Mouse (Mus musculus) kidney, postnatal 25 days (tissue): ENCODE measurements around the gene Ppp1r9a.
A peak's percentile ranks its signal among the peaks of the same experiment; 100 is the strongest.

Experiments used
- DNase-seq, 2 experiments: peaks; one replicate each; pipeline ENCODE4 v3.0.0; 2021; ENCODE audit warnings: mixed read lengths in 2 of 2

The Ppp1r9a gene

DNA sequence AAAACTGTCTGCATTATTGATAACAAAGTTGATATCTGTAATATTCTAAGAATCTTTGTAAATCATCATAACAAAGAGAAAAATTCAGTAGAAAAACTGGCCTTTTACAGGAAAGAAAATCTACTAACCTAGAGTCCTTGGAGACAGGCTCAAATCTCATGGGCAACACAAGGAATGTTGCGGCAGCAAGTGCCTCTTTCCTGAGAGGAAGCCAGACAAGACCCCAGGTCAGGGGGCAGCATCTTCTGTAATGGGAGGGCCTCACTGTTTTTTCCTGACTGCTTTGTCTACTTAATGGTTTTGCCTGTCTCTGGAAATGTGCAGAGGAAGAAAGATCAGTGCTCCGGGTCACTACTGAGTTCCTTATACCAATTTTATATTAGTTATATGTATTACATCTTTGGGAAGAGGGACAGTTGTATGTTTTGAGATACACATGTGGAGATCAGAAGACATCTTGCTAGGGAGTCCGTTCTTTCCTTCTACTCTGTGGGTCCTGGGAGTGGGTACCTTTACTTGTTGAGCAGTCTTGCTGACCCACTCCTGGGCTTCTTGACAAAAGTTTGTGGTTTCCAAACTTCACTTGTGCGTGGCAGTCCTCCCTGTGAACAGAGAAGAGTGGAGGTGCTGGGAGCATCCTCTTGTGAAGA lies 151.9 kb downstream of the Ppp1r9a start:
- DNase-seq = no peak

DNA sequence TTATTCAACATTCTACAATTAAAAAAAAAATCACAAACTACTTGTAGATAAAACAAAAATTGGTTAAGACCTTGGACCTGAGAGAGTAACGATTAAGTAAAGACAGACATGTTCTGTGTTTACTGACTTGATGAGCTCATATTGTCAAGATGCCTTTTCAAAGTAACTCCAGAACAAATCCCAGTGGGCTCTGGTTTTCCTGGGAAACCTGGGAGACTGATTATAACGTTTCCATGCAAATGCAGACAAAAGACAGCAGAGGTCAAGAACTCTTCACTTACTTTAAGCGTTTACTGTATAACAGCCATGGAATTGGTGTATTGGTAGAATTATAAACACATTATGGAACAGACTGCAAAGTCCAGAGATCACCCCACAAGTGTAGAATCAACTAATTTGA lies 172.0 kb downstream of the Ppp1r9a start:
- no peak for DNase-seq

DNA sequence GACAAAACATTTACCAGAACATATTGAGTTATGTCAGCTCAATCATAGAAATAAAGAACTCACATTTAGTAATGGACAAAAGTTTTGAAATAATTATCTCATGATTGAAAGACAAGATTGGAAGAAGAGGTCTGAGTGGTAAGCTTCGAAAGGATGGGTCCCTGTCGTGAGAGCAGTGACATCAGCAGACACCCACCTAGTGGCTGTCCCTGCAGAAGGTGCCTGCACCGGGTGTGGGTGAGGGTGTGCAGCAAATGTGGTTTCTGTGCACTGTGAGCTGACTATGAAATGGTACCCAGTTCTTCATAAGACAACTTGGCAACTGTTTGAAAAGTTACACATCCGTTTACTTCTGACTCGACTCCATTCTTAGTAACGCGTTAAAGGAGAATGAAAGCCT lies 173.0 kb downstream of the Ppp1r9a start:
- DNase-seq = no peak

DNA sequence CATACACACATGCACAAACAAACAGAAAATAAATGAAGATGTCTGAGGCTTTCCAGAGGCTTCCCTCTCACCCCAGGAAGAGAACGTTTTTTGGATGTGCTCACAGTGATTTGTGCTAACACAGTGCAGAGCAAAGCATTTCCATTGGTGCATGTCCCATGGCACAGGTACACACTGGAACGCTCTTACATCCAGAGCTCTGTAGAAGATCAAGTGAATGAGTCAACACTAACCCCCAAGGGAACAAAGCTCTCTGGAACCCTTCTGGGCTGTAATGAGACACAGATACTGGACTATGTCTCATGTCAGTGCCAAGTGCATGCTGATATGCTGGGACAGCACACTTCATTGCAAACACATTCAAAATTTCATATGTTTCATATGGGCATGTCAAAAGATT lies 175.3 kb downstream of the Ppp1r9a start:
- DNase-seq = no peak

DNA sequence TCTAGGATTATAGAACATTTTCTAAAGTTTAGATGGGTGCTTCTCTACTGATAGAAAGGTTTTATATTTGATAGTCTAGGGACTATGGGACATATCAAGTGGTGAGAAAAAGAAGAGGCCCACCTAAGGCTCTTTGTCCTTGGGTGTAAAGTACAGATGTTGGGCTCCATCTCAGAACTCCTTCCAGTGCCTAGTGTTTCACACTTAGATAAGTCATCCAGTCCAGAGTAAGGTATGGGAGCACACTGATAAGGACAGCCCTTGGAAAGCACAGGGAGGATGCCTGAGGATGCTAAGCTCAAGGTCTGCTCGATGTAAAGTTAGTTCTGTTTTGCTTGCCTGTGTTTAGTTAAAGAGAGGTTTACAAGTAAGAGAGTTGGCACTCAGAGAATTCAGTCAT lies 176.4 kb downstream of the Ppp1r9a start:
- no peak for DNase-seq

DNA sequence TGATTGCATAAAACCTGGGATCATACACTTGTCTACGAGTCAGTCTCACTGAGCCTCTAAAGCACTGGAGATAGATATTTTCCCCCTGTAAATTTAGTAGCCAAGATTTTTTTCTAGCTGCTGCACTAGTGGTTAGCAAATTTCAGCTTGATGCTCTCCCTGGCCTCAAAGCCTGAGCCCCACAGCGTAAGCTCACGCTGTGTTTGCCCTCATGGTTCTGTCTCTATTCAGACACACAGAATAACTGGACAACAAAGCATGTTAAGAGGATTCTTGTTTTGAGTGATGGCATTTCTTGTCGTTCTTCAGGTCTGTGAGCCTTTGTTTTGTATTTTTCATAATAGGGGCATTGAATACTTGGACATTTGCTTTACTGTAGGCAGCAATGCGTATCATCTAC lies 177.4 kb downstream of the Ppp1r9a start:
- DNase-seq = no peak

DNA sequence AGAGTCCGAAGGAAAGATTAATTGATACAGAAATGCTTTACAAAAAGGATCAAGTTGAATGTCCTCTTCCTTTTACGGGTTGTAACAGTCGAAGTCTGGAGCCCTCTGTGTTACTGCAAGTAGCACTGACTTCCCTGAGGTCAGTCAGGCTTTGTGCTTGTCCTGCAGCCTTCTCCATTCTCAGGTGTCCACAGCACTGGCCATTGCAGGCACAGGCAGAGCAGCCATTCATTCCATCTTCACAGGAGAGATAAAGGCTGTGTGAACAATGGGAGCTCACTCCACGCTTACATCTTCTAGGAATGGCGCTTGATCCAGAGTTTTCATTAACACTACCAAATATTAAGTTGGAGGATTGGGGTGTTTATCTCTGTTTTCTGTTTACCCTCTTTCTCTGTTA lies 177.8 kb downstream of the Ppp1r9a start:
- no peak for DNase-seq

DNA sequence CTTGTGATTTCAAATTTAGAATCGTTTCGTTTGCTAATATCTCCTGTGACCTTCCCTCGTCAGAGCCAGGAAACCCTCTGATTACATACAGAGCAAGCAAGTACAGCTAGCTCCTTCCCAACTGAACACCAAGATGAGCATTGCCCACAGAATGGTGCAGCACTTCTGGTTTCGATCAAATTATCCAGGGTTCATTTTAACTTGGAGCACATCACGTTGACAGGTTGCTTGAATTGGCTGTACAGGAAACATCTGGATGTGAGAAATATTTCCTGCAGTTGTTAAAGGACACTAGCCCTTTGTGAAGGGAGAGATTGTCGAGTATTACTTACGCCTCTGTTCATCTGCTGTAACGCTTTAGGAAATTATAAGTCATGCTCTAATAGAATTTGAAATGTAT lies 178.4 kb downstream of the Ppp1r9a start:
- no peak for DNase-seq

DNA sequence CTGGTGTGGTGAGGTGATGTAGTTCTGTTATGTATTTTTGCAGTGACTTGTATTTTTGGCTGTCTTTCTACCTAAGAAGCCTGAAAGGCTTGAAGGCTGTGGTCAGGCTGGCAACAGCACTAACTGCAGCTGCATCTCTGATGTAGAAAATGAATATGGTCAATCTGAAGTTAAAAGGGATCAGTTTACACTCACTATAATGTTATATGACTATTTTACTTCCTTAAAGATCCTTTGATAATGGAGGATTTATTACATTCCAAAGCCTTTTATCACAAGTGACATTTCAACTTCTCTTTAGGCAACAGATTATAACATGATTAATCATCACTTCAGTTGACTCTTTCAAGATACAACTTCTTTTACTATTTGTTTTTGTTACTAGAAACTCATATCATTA lies 179.4 kb downstream of the Ppp1r9a start:
- DNase-seq = no peak

DNA sequence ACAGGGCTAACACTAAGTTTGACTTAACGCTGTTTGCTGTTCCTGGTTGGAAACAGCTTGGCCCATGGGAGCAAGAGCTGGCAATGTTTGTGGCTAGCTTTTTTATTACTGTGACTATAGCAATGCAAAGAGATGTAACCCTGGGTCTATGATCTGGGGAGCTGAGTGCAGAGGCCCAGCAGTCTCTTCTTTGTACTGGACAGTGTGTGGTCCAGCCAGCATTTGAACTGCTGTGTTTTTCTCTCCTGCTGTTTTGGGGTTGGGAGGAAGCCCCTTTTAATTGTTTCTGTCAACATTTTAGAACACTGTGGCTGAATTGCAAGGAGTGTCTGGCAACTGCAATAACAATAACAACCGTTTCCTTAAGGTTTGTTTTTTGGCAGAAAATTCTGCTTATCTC lies 180.0 kb downstream of the Ppp1r9a start:
- no peak for DNase-seq

DNA sequence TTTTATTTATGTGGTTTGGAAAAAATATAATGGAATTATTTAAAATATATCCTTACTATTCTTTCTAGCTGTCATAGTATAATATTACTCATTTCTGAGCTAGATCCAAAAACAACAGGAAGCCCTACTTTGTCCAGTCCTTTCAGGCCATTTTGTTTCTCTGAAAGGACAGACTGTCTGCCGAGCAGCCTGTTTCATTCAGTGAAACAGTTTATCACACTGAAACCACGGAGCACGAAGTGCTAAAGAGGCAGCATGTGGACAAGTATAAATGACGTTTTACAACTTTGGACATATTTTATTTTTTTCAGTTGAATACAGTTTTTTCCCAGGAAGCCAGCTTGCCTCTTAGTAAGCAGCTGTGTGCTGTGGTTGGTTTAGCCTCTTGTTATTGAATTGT lies 181.2 kb downstream of the Ppp1r9a start:
- DNase-seq = no peak

DNA sequence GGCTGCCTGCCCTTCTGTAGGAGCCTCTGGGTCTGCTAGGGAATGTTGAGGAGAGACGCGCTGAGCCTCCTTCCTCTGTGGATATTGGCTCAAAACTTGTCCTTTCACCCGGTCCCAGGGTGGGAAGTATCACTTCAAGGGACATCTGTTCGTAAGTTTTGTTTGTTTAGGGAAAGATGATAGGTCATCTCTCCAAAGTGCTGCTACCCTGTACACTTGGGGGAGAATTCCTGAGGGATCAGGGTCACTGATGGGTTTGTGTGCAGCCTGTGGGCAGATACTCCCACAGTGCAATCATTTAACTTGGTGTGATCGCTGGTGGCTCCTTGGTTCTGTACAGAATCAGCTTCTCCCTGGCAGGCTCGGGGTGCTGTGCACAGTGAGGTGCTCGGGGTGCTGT lies 189.2 kb downstream of the Ppp1r9a start:
- DNase-seq = no peak

DNA sequence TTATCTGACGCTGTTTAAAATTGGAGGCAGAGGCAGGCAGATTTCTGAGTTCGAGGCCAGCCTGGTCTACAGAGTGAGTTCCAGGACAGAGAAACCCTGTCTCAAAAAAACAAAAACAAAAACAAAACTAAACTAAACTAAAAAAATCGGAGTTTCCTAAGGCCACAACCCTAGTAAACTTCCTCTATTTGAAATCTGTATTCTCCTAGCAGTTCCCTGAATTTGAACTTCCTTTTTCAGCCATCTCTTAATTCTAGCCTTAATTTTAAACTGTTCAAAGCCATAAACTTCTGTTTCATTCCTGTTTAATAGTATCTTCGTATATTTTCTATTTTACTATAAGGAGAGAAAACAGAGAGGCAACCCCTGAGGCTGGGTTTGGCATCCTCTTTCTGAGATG lies 190.1 kb downstream of the Ppp1r9a start:
- DNase-seq = no peak

DNA sequence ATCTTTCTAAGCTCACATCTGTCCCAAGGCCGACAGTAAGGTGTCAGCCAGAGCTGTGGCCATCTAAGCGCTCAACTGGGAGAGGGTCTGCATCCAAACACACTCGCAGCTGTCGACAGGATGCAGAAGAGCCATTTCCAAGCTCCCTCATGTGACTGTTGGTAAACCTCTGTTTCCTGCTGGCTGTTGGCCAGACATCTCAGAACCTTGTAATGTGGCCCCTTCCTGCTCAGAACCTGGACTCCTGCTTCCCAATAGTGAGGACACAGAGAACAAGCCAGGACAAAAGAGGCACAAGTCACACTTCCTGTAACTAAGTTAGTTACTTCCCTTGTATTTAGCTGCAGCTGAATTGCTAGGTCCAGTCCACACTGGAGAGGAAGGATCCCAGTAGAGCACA lies 190.8 kb downstream of the Ppp1r9a start:
- DNase-seq = peak; percentile 78 to 80

DNA sequence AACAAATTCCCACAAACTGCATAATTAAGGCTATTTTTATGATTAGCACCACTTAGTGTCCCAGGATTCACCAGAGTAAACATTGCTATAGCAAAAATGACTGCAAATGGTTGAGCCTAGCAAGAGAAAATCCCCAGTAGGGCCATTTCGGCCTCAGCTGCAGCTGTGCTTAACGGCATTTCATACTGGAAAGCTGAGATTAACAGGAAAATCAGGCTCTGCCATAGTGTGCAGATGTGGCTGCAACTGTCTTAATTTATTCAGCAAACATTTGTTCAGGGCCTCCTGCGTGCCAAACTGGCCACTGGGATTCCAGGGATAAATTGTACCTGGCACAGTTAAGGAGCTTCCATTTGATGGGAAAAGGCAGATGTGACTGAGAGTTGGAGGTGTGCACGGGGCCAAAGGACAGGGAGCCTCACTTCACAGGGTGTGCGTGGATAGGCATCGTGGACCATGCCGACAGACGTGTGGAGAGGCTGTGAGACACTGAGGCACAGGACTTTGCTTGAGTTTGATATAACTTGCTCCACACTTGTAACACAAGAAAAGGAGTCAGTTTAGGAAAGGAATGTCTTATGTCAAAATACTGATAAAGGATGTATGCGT lies 192.8 kb downstream of the Ppp1r9a start:
- DNase-seq = no peak

DNA sequence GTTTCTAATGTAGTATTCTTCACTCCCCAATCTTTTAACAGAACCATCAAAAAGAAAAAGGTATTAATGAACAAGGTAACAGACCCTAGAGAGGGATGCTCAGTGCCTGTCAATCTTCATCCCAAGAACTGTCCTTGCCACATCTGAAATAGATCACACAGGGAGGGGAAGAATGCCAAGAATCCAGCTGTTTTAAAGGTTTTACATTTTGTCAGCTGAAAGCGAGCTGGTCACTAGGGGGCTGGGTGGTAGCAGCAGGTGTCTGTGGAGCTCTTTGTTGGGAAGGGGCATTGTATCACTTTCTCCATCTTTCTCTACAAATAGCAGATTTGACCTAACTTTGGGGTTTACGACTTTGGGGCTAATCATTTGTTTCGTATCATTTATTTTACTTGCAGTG lies 194.6 kb downstream of the Ppp1r9a start:
- DNase-seq = no peak

DNA sequence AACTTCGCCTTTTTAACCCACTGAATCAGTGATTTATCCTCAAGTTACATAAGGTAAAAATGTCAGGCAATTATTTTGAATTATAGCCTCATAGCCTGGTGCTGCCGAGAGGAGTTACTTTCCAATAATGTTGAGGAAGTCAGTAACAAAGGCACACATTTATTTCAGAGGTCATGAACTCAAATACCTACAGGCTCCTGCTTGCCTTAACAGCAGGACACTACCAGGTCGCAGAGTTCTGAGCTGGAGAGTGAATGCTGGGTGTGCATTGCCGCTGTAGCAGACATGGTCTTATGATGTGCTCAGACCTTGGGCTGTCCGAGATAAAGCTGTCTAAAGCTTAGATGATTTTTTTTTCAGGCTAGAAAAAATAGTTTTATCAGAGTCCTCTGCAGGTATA lies 196.6 kb downstream of the Ppp1r9a start:
- DNase-seq = no peak

DNA sequence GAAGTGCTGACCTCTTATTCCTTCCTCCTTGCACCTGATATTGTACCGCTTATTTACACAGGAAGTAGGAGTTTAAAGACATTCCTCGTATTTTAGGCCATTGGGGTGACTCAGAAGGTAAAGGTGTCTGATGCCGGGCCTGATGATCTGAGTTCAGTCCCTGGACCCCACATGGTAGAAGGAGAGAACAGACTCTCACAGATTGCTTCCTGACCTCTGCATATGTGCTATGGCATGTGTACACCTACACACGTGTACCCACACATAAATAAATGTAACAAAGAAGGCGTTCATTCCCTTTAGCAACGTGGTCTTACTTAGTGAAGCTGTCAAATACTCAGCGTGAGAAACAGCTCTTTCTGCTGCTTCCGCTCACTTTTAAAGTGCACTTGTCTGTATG lies 197.1 kb downstream of the Ppp1r9a start:
- DNase-seq = no peak

DNA sequence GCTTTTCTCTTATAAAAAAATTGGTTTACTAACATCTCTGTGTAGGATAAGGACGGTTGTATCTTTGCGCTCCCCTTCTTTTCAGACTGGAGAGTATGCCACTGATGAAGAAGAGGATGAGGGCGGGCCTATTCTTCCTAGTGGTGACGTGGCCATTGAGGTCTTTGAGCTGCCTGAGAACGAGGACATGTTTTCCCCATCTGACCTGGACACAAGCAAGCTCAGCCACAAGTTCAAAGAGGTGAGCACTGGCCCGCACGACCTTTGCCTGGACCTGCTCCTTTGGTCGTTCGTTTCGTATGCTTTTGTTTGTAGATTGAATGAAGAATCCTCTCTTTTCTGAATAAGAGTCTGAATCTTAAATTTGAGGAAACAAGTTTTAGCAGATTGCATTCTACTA lies 197.6 kb downstream of the Ppp1r9a start:
- DNase-seq = no peak

DNA sequence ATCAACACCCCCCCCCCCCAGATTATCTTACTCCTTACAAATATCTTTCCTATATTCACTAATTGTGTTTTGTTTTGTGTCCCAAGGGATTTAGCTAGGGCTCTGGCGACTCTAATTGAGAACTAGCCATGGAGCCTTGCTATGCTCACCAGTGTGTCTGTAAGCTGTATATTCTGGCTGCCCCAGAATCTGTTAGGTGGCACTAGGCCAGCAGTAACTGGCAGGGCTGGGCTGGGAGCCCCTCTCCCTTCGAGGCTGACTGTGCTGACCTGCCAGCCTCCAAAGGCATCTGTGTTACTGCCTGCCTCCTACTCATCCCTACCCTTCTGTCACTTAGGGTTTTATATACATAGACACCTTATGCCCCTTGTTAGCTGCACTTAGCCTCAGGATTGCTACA lies 200.0 kb downstream of the Ppp1r9a start:
- DNase-seq = no peak

DNA sequence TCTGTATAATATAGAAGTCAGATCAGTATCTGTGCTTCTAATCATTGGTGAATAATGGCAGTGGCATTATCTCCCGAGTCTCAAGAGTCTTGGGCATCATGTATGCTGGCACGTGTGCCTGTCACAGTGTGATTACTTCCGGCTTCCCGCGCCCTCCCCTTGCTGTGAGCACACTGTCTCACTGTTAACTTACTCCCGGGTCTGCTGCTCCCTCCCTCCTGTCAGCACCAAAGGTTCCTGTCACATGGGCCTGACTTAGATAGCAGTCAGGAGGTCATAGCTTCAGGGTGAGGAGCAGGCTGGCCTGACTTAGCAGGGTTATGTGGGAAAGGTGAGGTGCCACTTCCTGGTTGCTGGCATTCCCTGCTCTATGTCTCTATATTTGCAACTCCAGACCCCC lies 201.1 kb downstream of the Ppp1r9a start:
- DNase-seq = peak in 1 of 2 experiments; percentile 5

DNA sequence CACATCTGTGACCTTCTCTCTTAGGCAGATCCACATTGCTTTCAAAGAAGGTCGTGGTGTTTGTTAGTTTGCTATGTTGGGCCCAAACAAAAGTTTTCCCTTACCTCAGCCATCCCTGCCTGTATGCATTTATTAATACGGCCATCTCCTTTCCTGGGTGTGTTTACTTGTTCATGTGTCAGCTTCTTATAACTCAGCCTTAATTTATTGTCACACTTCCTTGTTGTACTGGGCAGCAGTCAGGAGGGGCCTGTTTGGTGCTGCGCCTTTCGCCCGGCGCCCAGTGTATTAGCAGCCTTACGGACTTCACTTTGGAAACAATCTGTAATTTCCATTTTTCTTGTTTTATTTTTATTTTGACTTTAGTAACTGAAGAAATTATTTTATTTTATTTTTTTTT lies 201.5 kb downstream of the Ppp1r9a start:
- no peak for DNase-seq

DNA sequence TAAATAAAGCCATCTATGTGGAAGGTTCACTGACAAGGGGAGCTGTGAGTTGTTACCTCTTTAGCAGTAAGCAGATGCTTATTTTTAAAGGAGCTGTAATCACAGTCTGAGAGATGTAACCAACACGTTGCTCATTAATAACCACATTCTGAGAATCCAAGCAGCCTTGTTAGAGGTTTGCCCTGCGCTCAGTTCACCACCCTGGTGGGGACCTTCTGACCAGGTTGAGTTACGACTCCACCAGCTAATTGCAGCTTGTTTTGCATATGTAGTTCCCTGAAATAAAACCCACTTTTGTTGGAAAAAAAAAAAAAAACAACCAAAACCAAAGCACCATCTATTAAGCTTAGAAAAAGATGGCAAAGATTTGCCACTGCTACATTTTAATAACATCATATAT lies 205.8 kb downstream of the Ppp1r9a start:
- no peak for DNase-seq

DNA sequence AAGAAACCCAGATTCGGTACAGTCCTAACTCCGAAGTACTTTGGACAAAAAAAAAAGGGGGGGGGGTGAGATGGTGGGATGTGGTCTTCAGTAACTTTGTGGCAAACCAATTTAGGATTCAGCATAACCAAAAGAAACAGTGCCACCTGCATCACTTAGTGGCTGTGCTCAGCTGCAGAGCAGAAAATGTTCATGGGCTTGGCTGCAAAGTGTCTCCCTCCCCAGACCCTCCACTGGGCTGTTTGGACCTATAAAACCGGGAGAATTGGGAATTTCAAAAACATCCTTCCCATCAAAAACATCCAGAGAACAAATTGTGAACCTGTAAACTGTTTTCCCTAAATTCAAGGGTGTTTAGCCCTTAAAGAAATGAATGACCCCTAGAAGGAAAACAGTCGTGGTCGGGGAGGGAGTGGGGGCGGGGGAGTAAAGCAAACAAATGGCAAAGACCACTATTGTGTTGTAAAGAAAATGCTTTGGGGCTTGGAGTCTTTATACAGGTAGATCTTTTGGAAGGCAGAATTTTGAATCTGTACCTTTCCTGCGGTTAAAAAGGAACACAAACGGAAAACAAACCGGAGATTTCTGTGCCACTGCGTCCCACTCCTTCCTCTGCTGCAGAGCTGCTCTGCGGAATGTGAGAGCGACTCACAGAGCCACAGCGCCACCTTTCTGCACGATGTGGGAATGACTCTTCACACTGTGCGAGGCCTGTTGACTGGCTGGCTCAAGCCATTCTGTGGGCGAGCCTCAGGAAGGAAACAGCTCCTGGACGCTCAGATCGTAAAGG lies 207.4 kb downstream of the Ppp1r9a start:
- peak; percentile 88 to 91 for DNase-seq

DNA sequence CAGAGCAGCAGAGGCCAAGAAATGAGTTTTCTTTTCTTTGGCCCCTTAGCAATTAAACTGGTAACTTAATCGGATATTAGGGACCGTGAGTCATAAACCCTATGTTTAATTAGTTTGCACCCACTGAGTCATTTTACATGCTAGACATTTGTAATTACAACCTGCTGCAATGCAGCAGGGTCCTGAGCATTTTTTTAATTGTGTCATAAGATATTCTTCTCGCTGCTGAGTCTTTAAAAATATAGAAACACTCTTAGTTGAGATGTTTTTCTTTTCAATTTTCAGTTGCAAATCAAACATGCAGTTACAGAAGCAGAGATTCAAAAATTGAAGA lies 208.0 kb downstream of the Ppp1r9a start:
- no peak for DNase-seq
